Mouse (Mus musculus) thymus, adult 2 months (tissue): ENCODE data around the gene Sulf2. TPM values are rescaled to one million over a fixed set of nuclear protein-coding genes. Genes with fewer than 3 reads are reported as not detected.

Experiments
- DNase-seq: peaks from one replicate; pipeline ENCODE4 v3.0.0; 2021
- H3K27ac ChIP-seq: fragments of 200-500 bp; 2 replicates; pipeline ENCODE4 v1.5.1; 2012; ENCODE audit warnings: low read length, control low read depth; ENCODE audit not compliant: control insufficient read depth, insufficient read depth
- H3K27me3 ChIP-seq: fragments of 200-500 bp; 2 replicates; pipeline ENCODE4 v1.6.1; 2012; ENCODE audit warnings: mild to moderate bottlenecking, low read length, moderate library complexity, mixed read lengths; ENCODE audit not compliant: control insufficient read depth, insufficient read depth
- H3K36me3 ChIP-seq: fragments of 200-500 bp; 2 replicates; pipeline ENCODE4 v1.6.1; 2012; ENCODE audit warnings: mild to moderate bottlenecking, low read length, moderate library complexity; ENCODE audit not compliant: control insufficient read depth, insufficient read depth
- H3K4me1 ChIP-seq: fragments of 200-500 bp; replicated peaks from 2 replicates; pipeline ENCODE4 v1.6.1; 2012; ENCODE audit warnings: low read length; ENCODE audit not compliant: control insufficient read depth, insufficient read depth
- H3K4me3 ChIP-seq: fragments of 200-500 bp; 2 replicates; pipeline ENCODE4 v1.5.1; 2012; ENCODE audit warnings: mild to moderate bottlenecking, low read length, control low read depth, moderate library complexity; ENCODE audit not compliant: control insufficient read depth, insufficient read depth
- CTCF ChIP-seq: fragments of 200-500 bp; IDR thresholded peaks from 2 replicates; pipeline ENCODE4 v1.5.1; 2012; ENCODE audit warnings: mild to moderate bottlenecking, control low read depth, low read length, moderate library complexity, borderline replicate concordance; ENCODE audit not compliant: control insufficient read depth, poor library complexity, insufficient read depth; ENCODE audit errors: extremely low read depth
- POLR2A ChIP-seq: fragments of 200-500 bp; IDR thresholded peaks from 2 replicates; pipeline ENCODE4 v1.6.1; 2012; ENCODE audit warnings: mild to moderate bottlenecking, low read length, control low read depth, moderate library complexity; ENCODE audit not compliant: control insufficient read depth, poor library complexity, insufficient read depth; ENCODE audit errors: extremely low read depth
- whole genome bisulfite sequencing: fragments of 180-500 bp; shearing (Covaris S2); methylation state at CpG from one replicate; pipeline ENCODE4 v1.1.7; 2018; 5-methylcytosine and 5-hydroxymethylcytosine counted together
- polyA plus RNA-seq: library from polyadenylated mRNA; depleted of rRNA; stranded (reverse); fragments of >200 nt; gene quantifications from 2 replicates; pipeline ENCODE4 v1.2.3, GENCODE M21; 2012

Sulf2 gene
- polyA plus RNA-seq, 1 experiment = 24.3 TPM

DNA sequence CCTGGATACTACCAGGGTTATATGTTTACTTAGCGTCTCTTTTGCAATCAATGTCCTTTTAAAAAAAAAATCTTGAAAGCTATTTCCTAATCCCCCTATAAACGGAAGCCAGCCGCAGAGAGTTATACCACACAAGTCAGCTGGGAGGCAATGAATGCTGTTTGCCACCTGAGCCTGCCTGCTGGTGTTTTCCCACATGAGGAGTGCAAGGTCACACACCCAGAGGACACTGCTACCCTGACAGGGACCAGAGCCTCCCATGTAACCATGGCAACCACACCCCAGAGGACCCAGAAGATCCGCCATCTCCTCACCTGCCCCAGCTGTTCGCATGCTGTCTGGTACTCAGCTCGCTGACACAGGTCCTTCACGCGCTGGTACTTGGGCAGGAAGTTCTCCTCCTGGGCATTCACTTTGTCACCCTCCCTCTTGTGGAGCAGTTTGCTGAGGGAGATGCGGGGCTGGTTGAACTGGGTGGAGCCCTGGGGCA, 71.9 kb downstream of the Sulf2 start:
- H3K27ac ChIP-seq = no peak overlapping the region
- DNase-seq = no peak
- no peak overlapping the region for H3K4me3 ChIP-seq
- no peaks in the 10 kb centered on the region for H3K36me3 ChIP-seq
- 44% methylated on average over 9 of the region's 9 CpGs for WGBS
- no peaks in the 10 kb centered on the region for H3K27me3 ChIP-seq
- no peaks in the 10 kb centered on the region; the same call in 1 of the 2 replicates for H3K4me1 ChIP-seq
- TF ChIP-seq POLR2A = no peak
- no peak for TF ChIP-seq CTCF

DNA sequence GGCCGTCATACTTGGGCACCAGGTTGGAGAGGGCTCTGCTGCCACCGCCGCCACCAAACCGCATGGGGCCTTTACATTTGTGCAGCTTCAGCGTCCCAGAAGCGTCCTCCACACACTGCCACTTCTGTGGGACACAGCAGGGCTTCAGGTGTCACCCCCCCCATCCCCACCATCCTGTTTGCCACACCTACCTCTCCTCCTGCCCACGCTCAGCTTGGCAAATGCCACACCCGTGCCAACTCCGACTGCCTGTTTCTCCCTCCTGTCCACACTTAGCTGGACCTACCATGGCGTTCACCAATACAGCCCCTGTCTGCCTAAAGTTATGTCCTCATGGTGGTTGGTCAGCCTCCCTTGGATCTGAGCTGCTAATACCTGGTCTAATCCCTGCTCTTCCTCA, 72.8 kb downstream of the Sulf2 start:
- Histone ChIP-seq H3K27ac (no peak overlapping the region), H3K36me3 (no peaks in the 10 kb centered on the region), H3K4me1 (no peaks in the 10 kb centered on the region; the same call in 1 of the 2 replicates), H3K4me3 (no peak overlapping the region), H3K27me3 (no peaks in the 10 kb centered on the region)
- DNase-seq = no peak
- 93% methylated on average over 10 of the region's 10 CpGs for WGBS
- TF ChIP-seq CTCF (no peak), POLR2A (no peak)

DNA sequence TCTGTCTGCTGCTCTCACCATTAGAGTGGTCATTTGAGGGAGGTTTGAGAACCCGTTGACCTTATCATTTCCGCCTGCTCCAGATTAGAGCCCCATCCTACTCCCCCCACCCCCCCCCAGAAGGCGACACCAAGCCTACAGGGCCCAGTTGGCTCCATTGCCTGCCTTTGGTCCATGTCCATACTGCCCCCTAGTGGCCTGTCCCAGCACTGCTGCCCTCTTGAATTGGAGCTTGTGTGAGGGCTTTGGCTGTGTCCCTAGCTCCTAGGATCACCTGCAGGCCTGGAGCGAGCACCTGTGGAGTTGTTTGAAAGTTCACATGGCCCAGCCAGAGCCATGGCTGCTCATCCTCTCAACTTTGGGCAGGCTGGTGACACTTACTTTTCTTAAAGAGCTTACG, 73.3 kb downstream of the Sulf2 start:
- H3K27me3 ChIP-seq = no peaks in the 10 kb centered on the region
- 65% methylated on average over 5 of the region's 5 CpGs for WGBS

DNA sequence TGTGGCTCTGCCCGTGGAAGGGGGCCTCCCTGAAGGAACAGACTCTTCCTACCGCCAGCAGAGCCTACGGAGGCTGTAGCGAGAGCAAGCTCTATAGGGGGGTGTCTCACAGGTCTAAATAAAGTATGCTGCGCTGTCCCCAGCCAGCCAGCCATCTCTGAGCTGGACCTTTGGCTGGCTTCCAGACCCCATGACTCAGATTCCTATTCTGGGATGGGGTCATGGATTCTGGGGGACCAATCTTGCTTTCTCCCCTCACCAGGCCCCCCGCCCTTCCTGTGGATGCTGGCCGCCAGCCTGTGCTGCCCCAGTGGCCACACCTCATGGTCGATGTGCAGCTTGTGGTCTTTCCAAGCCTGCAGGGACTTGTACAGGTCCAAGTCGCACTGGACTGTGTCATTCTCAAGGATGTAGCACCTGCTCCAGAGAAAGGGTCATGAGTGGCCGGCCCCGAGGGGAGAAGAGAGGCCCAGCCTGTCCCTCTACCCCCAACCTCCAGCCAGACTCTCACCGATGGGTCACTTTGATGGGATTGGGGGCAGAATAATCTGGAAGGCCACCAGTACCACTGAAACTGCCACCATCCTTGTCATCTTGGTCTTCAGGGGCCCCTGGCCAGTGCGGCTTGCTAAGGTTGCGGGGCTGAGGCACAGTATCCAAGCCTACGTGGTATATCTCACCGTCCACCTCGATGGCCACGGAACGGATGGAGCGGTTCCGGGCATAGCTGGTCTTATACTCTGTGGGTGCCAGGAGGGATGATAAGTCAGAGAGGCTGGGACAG, 74.3 kb downstream of the Sulf2 start:
- H3K27ac ChIP-seq = no peak overlapping the region
- 87% methylated on average over 21 of the region's 21 CpGs for WGBS
- TF ChIP-seq POLR2A (no peak), CTCF (no peak)
- H3K4me1 ChIP-seq = no peaks in the 10 kb centered on the region; the same call in 1 of the 2 replicates
- H3K27me3 ChIP-seq = no peaks in the 10 kb centered on the region
- no peak for DNase-seq
- H3K4me3 ChIP-seq = no peak overlapping the region
- no peaks in the 10 kb centered on the region for H3K36me3 ChIP-seq

More for the DNA sequence above, 73.3 kb downstream of the Sulf2 start:
- peak; percentile 74 for DNase-seq
- TF ChIP-seq CTCF (peak; percentile 93), POLR2A (no peak)
- Histone ChIP-seq H3K27ac (no peak overlapping the region), H3K4me3 (no peak overlapping the region), H3K4me1 (no peaks in the 10 kb centered on the region; the same call in 1 of the 2 replicates), H3K36me3 (no peaks in the 10 kb centered on the region)

DNA sequence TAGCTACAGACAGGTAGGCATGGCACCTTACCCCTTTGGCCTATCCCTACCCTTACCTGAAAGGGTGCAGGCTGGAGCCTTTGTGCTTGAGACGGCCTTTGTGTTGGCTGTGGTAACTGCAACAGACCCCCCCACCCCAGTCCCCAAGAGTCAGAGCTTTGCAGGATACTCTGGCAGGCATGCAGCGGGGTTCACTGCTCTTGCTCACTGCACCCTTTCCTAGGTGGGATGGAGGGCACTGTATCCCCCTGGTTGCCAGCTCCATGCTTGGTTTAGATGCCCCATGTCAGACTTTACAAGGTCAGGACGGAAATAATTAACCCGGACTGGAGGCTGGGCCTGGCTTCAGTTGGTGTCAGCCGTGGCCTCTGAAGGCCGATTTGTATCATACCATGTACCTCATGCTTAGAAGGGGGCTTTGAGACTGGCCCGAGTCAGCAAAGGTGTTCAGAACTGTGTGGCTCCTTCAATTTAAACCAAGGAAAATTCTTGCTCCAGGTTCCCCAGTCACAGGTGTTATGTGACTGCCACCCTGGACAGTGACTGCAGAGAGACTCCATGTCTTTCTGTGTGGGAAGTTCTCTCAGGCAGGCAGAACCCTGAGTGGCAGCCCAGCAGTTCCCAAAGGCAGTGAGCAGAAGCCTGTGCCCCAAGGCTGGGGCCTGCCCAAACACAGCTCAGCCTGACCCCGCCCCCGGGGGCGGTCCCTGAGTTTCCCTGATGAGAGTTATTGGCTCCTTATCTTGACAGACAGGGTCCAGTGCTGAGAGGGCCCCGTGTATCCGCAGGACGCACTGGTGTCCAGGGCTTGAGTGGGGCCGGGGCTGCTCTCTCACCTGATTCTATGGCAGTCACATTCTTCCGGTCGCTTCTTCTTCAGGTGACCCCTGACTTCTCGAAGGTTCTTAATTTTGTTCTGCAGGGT, 75.2 kb downstream of the Sulf2 start:
- 64% methylated on average over 17 of the region's 17 CpGs for WGBS
- Histone ChIP-seq H3K27me3 (no peaks in the 10 kb centered on the region), H3K27ac (no peak overlapping the region), H3K4me1 (no peaks in the 10 kb centered on the region; the same call in 1 of the 2 replicates), H3K4me3 (no peak overlapping the region), H3K36me3 (no peaks in the 10 kb centered on the region)
- no peak for TF ChIP-seq CTCF
- no peak for TF ChIP-seq POLR2A
- DNase-seq = no peak

DNA sequence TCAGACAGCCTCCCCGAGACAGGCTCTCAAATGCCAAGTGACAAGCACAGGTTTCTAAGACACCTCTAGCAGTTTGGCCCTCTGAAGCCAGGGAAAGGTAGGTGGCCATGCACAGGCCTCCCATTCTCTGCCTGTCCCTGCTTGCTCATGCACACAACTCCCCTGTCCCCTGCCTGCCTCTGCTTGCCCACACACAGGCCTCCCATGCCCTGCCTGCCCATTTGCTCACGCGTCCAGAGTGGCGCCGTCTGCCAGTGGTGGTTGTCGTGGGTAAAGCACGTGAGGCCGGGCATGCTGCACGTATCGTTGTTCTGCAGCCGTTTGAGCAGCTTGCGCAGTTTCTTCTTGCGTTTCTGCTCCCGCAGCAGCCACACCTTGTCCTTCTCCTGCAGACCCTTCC, 76.2 kb downstream of the Sulf2 start:
- 33% methylated on average over 14 of the region's 14 CpGs for WGBS
- TF ChIP-seq POLR2A (no peak), CTCF (no peak)
- Histone ChIP-seq H3K36me3 (no peaks in the 10 kb centered on the region), H3K27ac (no peak overlapping the region), H3K27me3 (no peaks in the 10 kb centered on the region), H3K4me3 (no peak overlapping the region), H3K4me1 (no peaks in the 10 kb centered on the region; the same call in 1 of the 2 replicates)
- DNase-seq = no peak
